Mouse (Mus musculus): ENCODE results near the gene 2010315B03Rik. TPM values are rescaled to one million over a fixed set of nuclear protein-coding genes. Genes with fewer than 3 reads are reported as not detected.

2010315B03Rik gene
- polyA plus RNA-seq, 1 experiment = 4.8 TPM

DNA sequence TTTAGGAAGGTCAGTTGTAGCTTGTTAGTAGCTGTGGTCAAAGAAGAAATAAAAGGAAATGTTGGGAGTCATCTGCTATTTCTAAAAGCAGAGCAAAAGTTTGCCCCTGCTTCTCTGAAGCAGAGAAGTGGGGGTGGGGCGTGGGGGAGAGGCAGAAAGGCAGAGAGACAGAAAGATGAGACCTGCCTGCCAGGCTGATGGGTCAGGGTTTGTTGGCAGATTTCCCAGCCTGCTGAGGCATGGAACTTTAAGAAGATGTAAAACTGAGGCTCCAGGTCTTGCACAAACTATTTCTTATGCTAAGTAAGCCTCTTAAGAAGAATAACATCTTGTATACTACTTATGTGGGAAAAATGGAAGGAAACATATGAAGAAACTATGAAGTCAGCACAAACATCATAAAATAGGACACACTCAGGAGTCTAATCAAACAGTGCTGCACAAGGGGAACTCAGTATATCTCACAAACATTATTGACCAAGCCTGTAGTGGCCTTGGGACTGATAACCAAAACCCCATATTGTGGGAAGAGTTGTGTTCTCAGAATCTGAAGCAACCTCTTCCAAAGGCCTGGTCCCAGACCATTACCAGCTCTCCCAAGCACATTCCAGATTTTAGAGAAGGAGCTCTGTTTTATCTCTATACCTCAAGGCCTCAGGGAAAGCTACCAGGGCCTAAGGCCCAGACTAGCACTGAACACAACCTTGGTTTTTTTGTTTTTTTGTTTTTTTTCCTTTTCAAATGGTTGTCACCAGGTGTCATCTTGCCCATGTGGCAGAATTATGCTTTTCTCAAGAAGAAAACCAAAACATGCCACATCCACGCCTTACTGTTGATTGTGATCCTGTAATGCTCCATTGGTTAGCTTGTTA, 31.7 kb downstream of the 2010315B03Rik start:
- TF ChIP-seq CTCF (IDR thresholded peaks at IDR 0.05; ENCODE audit: low read depth, low read length) (no peak), EP300 (IDR thresholded peaks at IDR 0.05; ENCODE audit: insufficient read depth, low read depth, low read length) (no peak), POLR2A (IDR thresholded peaks at IDR 0.05; ENCODE audit: insufficient read depth, low read length) (no peak)
- Histone ChIP-seq H3K36me3 (ENCODE audit: control insufficient read depth, insufficient read depth, low read length, poor library complexity, severe bottlenecking) (peaks cover 7% of the 10 kb centered on the region; the same call in 1 of the 2 replicates), H3K9me3 (replicated peaks; ENCODE audit: control insufficient read depth, insufficient read depth, low read length, poor library complexity, severe bottlenecking) (no peaks in the 10 kb centered on the region), H3K27me3 (ENCODE audit: control insufficient read depth, insufficient read depth, low read length, poor library complexity, severe bottlenecking) (no peaks in the 10 kb centered on the region), H3K4me1 (ENCODE audit: control insufficient read depth, insufficient read depth, low read length) (peaks cover 2% of the 10 kb centered on the region), H3K4me3 (ENCODE audit: low read depth, low read length) (peak overlapping the region; percentile 94; the same call in 1 of the 2 replicates), H3K27ac (ENCODE audit: insufficient read depth, low read length) (peak overlapping the region; percentile 52; the same call in 1 of the 2 replicates), H3K9ac (ENCODE audit: low read depth, poor library complexity, severe bottlenecking) (peak overlapping the region; percentile 37)

GRCm38 (mm10) chr9:124279300-124279699, 33.2 kb downstream of the 2010315B03Rik start:
- Histone ChIP-seq H3K27ac (ENCODE audit: insufficient read depth, low read length) (no peak overlapping the region), H3K9me3 (replicated peaks; ENCODE audit: control insufficient read depth, insufficient read depth, low read length, poor library complexity, severe bottlenecking) (no peaks in the 10 kb centered on the region), H3K9ac (ENCODE audit: low read depth, poor library complexity, severe bottlenecking) (no peak overlapping the region), H3K36me3 (ENCODE audit: control insufficient read depth, insufficient read depth, low read length, poor library complexity, severe bottlenecking) (peaks cover 7% of the 10 kb centered on the region; the same call in 1 of the 2 replicates), H3K27me3 (ENCODE audit: control insufficient read depth, insufficient read depth, low read length, poor library complexity, severe bottlenecking) (no peaks in the 10 kb centered on the region), H3K4me1 (ENCODE audit: control insufficient read depth, insufficient read depth, low read length) (peaks cover 2% of the 10 kb centered on the region), H3K4me3 (ENCODE audit: low read depth, low read length) (no peak overlapping the region)
- TF ChIP-seq EP300 (IDR thresholded peaks at IDR 0.05; ENCODE audit: insufficient read depth, low read depth, low read length) (no peak), CTCF (IDR thresholded peaks at IDR 0.05; ENCODE audit: low read depth, low read length) (no peak), POLR2A (IDR thresholded peaks at IDR 0.05; ENCODE audit: insufficient read depth, low read length) (no peak)

DNA sequence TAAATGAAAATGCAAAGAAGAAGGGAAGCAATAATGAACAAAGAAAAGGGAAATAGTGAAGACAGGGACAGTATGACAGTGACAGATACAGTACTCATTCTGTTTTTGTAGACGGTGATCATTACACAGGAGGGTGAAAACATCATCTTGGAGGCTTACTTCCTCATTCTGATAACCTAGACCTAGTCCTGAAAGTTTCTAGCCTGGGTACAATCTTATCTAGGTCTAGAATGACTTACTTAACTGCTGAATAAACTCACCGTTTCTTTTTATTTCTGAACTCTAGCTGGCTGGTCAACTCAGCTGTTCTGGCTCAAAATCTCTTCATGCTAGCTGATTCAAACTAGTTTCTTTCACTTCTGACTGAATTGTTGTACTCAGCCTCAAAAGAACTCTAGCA, 37.4 kb downstream of the 2010315B03Rik start:
- TF ChIP-seq EP300 (IDR thresholded peaks at IDR 0.05; ENCODE audit: insufficient read depth, low read depth, low read length) (no peak), POLR2A (IDR thresholded peaks at IDR 0.05; ENCODE audit: insufficient read depth, low read length) (no peak), CTCF (IDR thresholded peaks at IDR 0.05; ENCODE audit: low read depth, low read length) (no peak)
- Histone ChIP-seq H3K9me3 (replicated peaks; ENCODE audit: control insufficient read depth, insufficient read depth, low read length, poor library complexity, severe bottlenecking) (no peaks in the 10 kb centered on the region), H3K4me1 (ENCODE audit: control insufficient read depth, insufficient read depth, low read length) (peaks cover 1% of the 10 kb centered on the region), H3K4me3 (ENCODE audit: low read depth, low read length) (no peak overlapping the region), H3K36me3 (ENCODE audit: control insufficient read depth, insufficient read depth, low read length, poor library complexity, severe bottlenecking) (peaks cover 10% of the 10 kb centered on the region; the same call in 1 of the 2 replicates), H3K27me3 (ENCODE audit: control insufficient read depth, insufficient read depth, low read length, poor library complexity, severe bottlenecking) (no peaks in the 10 kb centered on the region), H3K9ac (ENCODE audit: low read depth, poor library complexity, severe bottlenecking) (no peak overlapping the region), H3K27ac (ENCODE audit: insufficient read depth, low read length) (no peak overlapping the region)

- Histone ChIP-seq H3K36me3 (ENCODE audit: control insufficient read depth, insufficient read depth, low read length, poor library complexity, severe bottlenecking) (peaks cover 23% of the 10 kb centered on the region), H3K4me1 (ENCODE audit: control insufficient read depth, insufficient read depth, low read length) (peaks cover 1% of the 10 kb centered on the region), H3K9ac (ENCODE audit: low read depth, poor library complexity, severe bottlenecking) (no peak overlapping the region), H3K27ac (ENCODE audit: insufficient read depth, low read length) (no peak overlapping the region), H3K9me3 (replicated peaks; ENCODE audit: control insufficient read depth, insufficient read depth, low read length, poor library complexity, severe bottlenecking) (peaks cover 14% of the 10 kb centered on the region), H3K27me3 (ENCODE audit: control insufficient read depth, insufficient read depth, low read length, poor library complexity, severe bottlenecking) (no peaks in the 10 kb centered on the region), H3K4me3 (ENCODE audit: low read depth, low read length) (no peak overlapping the region)
- TF ChIP-seq EP300 (IDR thresholded peaks at IDR 0.05; ENCODE audit: insufficient read depth, low read depth, low read length) = no peak
Observed at GRCm38 (mm10) chr9:124273172-124273571, 39.3 kb downstream of the 2010315B03Rik start.

GRCm38 (mm10) chr9:124267929-124268328, 44.6 kb downstream of the 2010315B03Rik start:
- Histone ChIP-seq H3K9ac (ENCODE audit: low read depth, poor library complexity, severe bottlenecking) (no peak overlapping the region), H3K27ac (ENCODE audit: insufficient read depth, low read length) (0 out of 2 replicates have a peak overlapping the region, but pooled peaks have one; percentile 8), H3K4me1 (ENCODE audit: control insufficient read depth, insufficient read depth, low read length) (no peaks in the 10 kb centered on the region), H3K4me3 (ENCODE audit: low read depth, low read length) (no peak overlapping the region), H3K27me3 (ENCODE audit: control insufficient read depth, insufficient read depth, low read length, poor library complexity, severe bottlenecking) (no peaks in the 10 kb centered on the region), H3K9me3 (replicated peaks; ENCODE audit: control insufficient read depth, insufficient read depth, low read length, poor library complexity, severe bottlenecking) (peaks cover 14% of the 10 kb centered on the region), H3K36me3 (ENCODE audit: control insufficient read depth, insufficient read depth, low read length, poor library complexity, severe bottlenecking) (peaks cover 18% of the 10 kb centered on the region)
- TF ChIP-seq CTCF (IDR thresholded peaks at IDR 0.05; ENCODE audit: low read depth, low read length) (no peak), POLR2A (IDR thresholded peaks at IDR 0.05; ENCODE audit: insufficient read depth, low read length) (no peak), EP300 (IDR thresholded peaks at IDR 0.05; ENCODE audit: insufficient read depth, low read depth, low read length) (no peak)

GRCm38 (mm10) chr9:124267493-124267892, 45.0 kb downstream of the 2010315B03Rik start:
- H3K27me3 ChIP-seq (ENCODE audit: control insufficient read depth, insufficient read depth, low read length, poor library complexity, severe bottlenecking) = no peaks in the 10 kb centered on the region
- no peak overlapping the region for H3K9ac ChIP-seq (ENCODE audit: low read depth, poor library complexity, severe bottlenecking)
- H3K36me3 ChIP-seq (ENCODE audit: control insufficient read depth, insufficient read depth, low read length, poor library complexity, severe bottlenecking) = peaks cover 18% of the 10 kb centered on the region
- H3K4me3 ChIP-seq (ENCODE audit: low read depth, low read length) = no peak overlapping the region
- peaks cover 14% of the 10 kb centered on the region for H3K9me3 ChIP-seq (replicated peaks; ENCODE audit: control insufficient read depth, insufficient read depth, low read length, poor library complexity, severe bottlenecking)
- no peak for TF ChIP-seq CTCF (IDR thresholded peaks at IDR 0.05; ENCODE audit: low read depth, low read length)
- no peak for TF ChIP-seq EP300 (IDR thresholded peaks at IDR 0.05; ENCODE audit: insufficient read depth, low read depth, low read length)
- TF ChIP-seq POLR2A (IDR thresholded peaks at IDR 0.05; ENCODE audit: insufficient read depth, low read length) = no peak
- H3K27ac ChIP-seq (ENCODE audit: insufficient read depth, low read length) = no peak overlapping the region
- H3K4me1 ChIP-seq (ENCODE audit: control insufficient read depth, insufficient read depth, low read length) = no peaks in the 10 kb centered on the region

All from ES-Bruce4 (cell line).